Mouse (Mus musculus): ENCODE results near the gene Dpf1. TPM values are rescaled to one million over a fixed set of nuclear protein-coding genes. Genes with fewer than 3 reads are reported as not detected.
A peak's percentile ranks its signal among the peaks of the same experiment; 100 is the strongest.

Gene Dpf1
- polyA plus RNA-seq, 1 experiment from 2014 or later = 6.2 TPM

GRCm38 (mm10) chr7:29271687-29272465 lies 31.9 kb upstream of the Dpf1 start:
- no peak for TF ChIP-seq CTCF (IDR thresholded peaks at IDR 0.05)
- DNase-seq (ENCODE audit: low read depth, low spot score) (no peak), ATAC-seq (no peak)
- no peaks in the 10 kb centered on the region for H3K27me3 ChIP-seq
- CTCF ChIA-PET = interaction anchor here (1.1 to 3.3 kb wide), 3 partner anchors 10 to 24 kb away, joined by 3 to 18 read pairs (median 4); partner anchors contain the start of genes 2200002D01Rik and Spint2
- POLR2A ChIA-PET = interaction anchor here (1.2 to 2.2 kb wide), 3 partner anchors 23 to 28 kb away, joined by 3 to 8 read pairs (median 4); partner anchors contain the start of gene 2200002D01Rik
- in situ Hi-C loops (cut with MboI; ENCODE audit: low pct_unique_long_range_greater_than_20kb) = no loop called here

- POLR2A ChIA-PET = interaction anchor here (1.0 to 2.5 kb wide), 2 partner anchors 9 to 29 kb away, joined by 3 to 14 read pairs; partner anchors contain the start of gene 2200002D01Rik
- H3K27me3 ChIP-seq = no peaks in the 10 kb centered on the region
- TF ChIP-seq CTCF (IDR thresholded peaks at IDR 0.05) = no peak
- DNase-seq (ENCODE audit: low read depth, low spot score) = peak; percentile 84
- ATAC-seq = peak; percentile 87
- CTCF ChIA-PET = interaction anchor here (1.0 to 1.7 kb wide), 7 partner anchors 11 to 150 kb away, joined by 3 to 6 read pairs (median 4); no protein-coding TSS in a partner anchor
- in situ Hi-C loops (cut with MboI; ENCODE audit: low pct_unique_long_range_greater_than_20kb) = no loop called here
These were observed 27.0 kb upstream of the Dpf1 start for GRCm38 (mm10) chr7:29276715-29277114.

GRCm38 (mm10) chr7:29277510-29277909 lies 26.2 kb upstream of the Dpf1 start:
- CTCF ChIA-PET = interaction anchor here (1.0 to 1.7 kb wide), 6 partner anchors 12 to 151 kb away, joined by 3 to 6 read pairs (median 4); no protein-coding TSS in a partner anchor
- no peak for TF ChIP-seq CTCF (IDR thresholded peaks at IDR 0.05)
- in situ Hi-C loops (cut with MboI; ENCODE audit: low pct_unique_long_range_greater_than_20kb) = no loop called here
- DNase-seq (ENCODE audit: low read depth, low spot score) (no peak), ATAC-seq (no peak)
- H3K27me3 ChIP-seq = no peaks in the 10 kb centered on the region
- POLR2A ChIA-PET = interaction anchor here (0.7 to 2.5 kb wide), 4 partner anchors 10 to 120 kb away, joined by 3 to 14 read pairs (median 4); partner anchors contain the start of gene 2200002D01Rik

GRCm38 (mm10) chr7:29279261-29279660 lies 24.5 kb upstream of the Dpf1 start:
- in situ Hi-C loops (cut with MboI; ENCODE audit: low pct_unique_long_range_greater_than_20kb) = no loop called here
- ChIA-PET POLR2A (interaction anchor here (1.5 to 4.3 kb wide), 2 partner anchors 10 to 31 kb away, joined by 9 to 49 read pairs; partner anchors contain the start of genes 2200002D01Rik and Ppp1r14a), CTCF (interaction anchor here (1.3 to 3.6 kb wide), 2 partner anchors 31 to 35 kb away, joined by 4 to 29 read pairs; partner anchors contain the start of gene 2200002D01Rik)
- H3K27me3 ChIP-seq = no peaks in the 10 kb centered on the region
- TF ChIP-seq CTCF (IDR thresholded peaks at IDR 0.05) = no peak
- ATAC-seq (no peak), DNase-seq (ENCODE audit: low read depth, low spot score) (no peak)

- ATAC-seq (no peak), DNase-seq (ENCODE audit: low read depth, low spot score) (no peak)
- CTCF ChIA-PET = interaction anchor here (1.3 to 3.6 kb wide), 2 partner anchors 32 to 36 kb away, joined by 4 to 29 read pairs; partner anchors contain the start of gene 2200002D01Rik
- in situ Hi-C loops (cut with MboI; ENCODE audit: low pct_unique_long_range_greater_than_20kb) = loop anchor here (5.0 kb wide), 1 partner anchor 33 kb away; the partner anchor contains the start of gene 2200002D01Rik
- POLR2A ChIA-PET = interaction anchor here (0.7 to 4.3 kb wide), 4 partner anchors 9 to 389 kb away, joined by 3 to 49 read pairs (median 7); partner anchors contain the start of genes 2200002D01Rik and Ppp1r14a
- no peaks in the 10 kb centered on the region for H3K27me3 ChIP-seq
- no peak for TF ChIP-seq CTCF (IDR thresholded peaks at IDR 0.05)
These were observed 23.8 kb upstream of the Dpf1 start for GRCm38 (mm10) chr7:29279924-29280323.

- CTCF ChIA-PET = interaction anchor here (1.0 to 3.6 kb wide), 2 partner anchors 23 to 33 kb away, joined by 3 to 29 read pairs; partner anchors contain the start of gene 2200002D01Rik
- DNase-seq (ENCODE audit: low read depth, low spot score) = no peak
- no peaks in the 10 kb centered on the region for H3K27me3 ChIP-seq
- no peak for ATAC-seq
- POLR2A ChIA-PET = interaction anchor here (1.0 to 4.3 kb wide), 4 partner anchors 8 to 37 kb away, joined by 5 to 49 read pairs (median 7); partner anchors contain the start of genes 2200002D01Rik and Ppp1r14a
- no peak for TF ChIP-seq CTCF (IDR thresholded peaks at IDR 0.05)
- in situ Hi-C loops (cut with MboI; ENCODE audit: low pct_unique_long_range_greater_than_20kb) = loop anchor here (5.0 kb wide), 1 partner anchor 34 kb away; the partner anchor contains the start of gene 2200002D01Rik
These were observed 22.9 kb upstream of the Dpf1 start for GRCm38 (mm10) chr7:29280801-29281200.

GRCm38 (mm10) chr7:29281201-29282073 lies 22.3 kb upstream of the Dpf1 start, which contains the start of gene Spint2:
Spint2 (minus strand) TSS chr7:29281912.
- CTCF ChIA-PET = interaction anchor here (1.0 to 3.6 kb wide), 3 partner anchors 8 to 34 kb away, joined by 3 to 29 read pairs (median 4); partner anchors contain the start of gene 2200002D01Rik
- peak; percentile 57 for ATAC-seq
- no peaks in the 10 kb centered on the region for H3K27me3 ChIP-seq
- no peak for DNase-seq (ENCODE audit: low read depth, low spot score)
- POLR2A ChIA-PET = interaction anchor here (0.7 to 4.3 kb wide), 4 partner anchors 8 to 38 kb away, joined by 4 to 49 read pairs (median 5); partner anchors contain the start of gene 2200002D01Rik
- TF ChIP-seq CTCF (IDR thresholded peaks at IDR 0.05) = no peak
- in situ Hi-C loops (cut with MboI; ENCODE audit: low pct_unique_long_range_greater_than_20kb) = loop anchor here (5.0 kb wide), 1 partner anchor 34 kb away; the partner anchor contains the start of gene 2200002D01Rik

GRCm38 (mm10) chr7:29282074-29282554 lies 21.6 kb upstream of the Dpf1 start:
- ChIA-PET POLR2A (interaction anchor here (0.7 to 4.3 kb wide), 4 partner anchors 9 to 34 kb away, joined by 4 to 49 read pairs (median 4); partner anchors contain the start of gene 2200002D01Rik), CTCF (interaction anchor here (1.2 to 3.6 kb wide), 3 partner anchors 9 to 35 kb away, joined by 4 to 29 read pairs (median 6); partner anchors contain the start of gene 2200002D01Rik)
- in situ Hi-C loops (cut with MboI; ENCODE audit: low pct_unique_long_range_greater_than_20kb) = loop anchor here (5.0 kb wide), 1 partner anchor 35 kb away; the partner anchor contains the start of gene 2200002D01Rik
- H3K27me3 ChIP-seq = no peaks in the 10 kb centered on the region
- no peak for DNase-seq (ENCODE audit: low read depth, low spot score)
- no peak for TF ChIP-seq CTCF (IDR thresholded peaks at IDR 0.05)
- ATAC-seq = peak; percentile 44

GRCm38 (mm10) chr7:29283876-29284275 lies 19.9 kb upstream of the Dpf1 start:
- in situ Hi-C loops (cut with MboI; ENCODE audit: low pct_unique_long_range_greater_than_20kb) = loop anchor here (5.0 kb wide), 1 partner anchor 37 kb away; the partner anchor contains the start of gene 2200002D01Rik
- DNase-seq (ENCODE audit: low read depth, low spot score) (no peak), ATAC-seq (no peak)
- TF ChIP-seq CTCF (IDR thresholded peaks at IDR 0.05) = no peak
- POLR2A ChIA-PET = interaction anchor here (0.5 kb wide), 1 partner anchor 193 kb away, joined by 3 read pairs; no protein-coding TSS in a partner anchor
- H3K27me3 ChIP-seq = no peaks in the 10 kb centered on the region
- CTCF ChIA-PET = interaction anchor here (1.6 kb wide), 1 partner anchor 37 kb away, joined by 6 read pairs; no protein-coding TSS in a partner anchor

Data from Patski (cell line).